Mouse (Mus musculus) embryonic fibroblast, embryonic 13.5 days (primary cell): Measurements from ENCODE around the gene Repin1.

Experiments
- CTCF ChIP-seq: IDR thresholded peaks from 2 replicates; pipeline ENCODE4 v1.5.1; 2011; ENCODE audit warnings: mild to moderate bottlenecking, control low read depth, low read length, moderate library complexity, borderline replicate concordance; ENCODE audit not compliant: insufficient read depth
- POLR2A ChIP-seq: IDR thresholded peaks from 2 replicates; pipeline ENCODE4 v1.6.1; 2011; ENCODE audit warnings: low read depth, mild to moderate bottlenecking, control low read depth, low read length, moderate library complexity

DNA sequence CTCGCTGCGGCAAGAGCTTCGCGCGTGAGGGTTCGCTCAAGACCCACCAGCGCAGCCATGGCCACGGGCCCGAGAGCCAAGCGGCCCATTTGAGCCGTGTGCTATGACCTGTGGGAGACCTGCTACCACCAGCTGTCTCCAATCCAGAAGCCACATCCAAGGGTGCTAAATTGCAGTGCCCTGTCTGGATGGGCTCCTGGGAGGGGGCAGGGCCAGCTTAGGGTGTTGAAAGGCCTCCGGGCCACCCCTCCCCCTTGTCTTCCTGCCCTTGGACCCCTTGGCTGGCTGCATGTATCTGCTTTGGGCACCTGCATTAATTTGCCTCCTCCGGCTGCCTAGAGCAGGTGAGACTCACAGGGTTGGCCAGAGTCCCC lies 36.0 kb downstream of the Repin1 start:
- no peak for TF ChIP-seq CTCF
- no peak for TF ChIP-seq POLR2A
